Mouse (Mus musculus): ENCODE measurements around the gene Spata4.

- no peak for TF ChIP-seq POLR2A (IDR thresholded peaks at IDR 0.05; ENCODE audit: borderline replicate concordance, extremely low read depth, low read depth, low read length)
- TF ChIP-seq CTCF (IDR thresholded peaks at IDR 0.05; ENCODE audit: insufficient read depth, low read length) = no peak
Observed at GRCm38 (mm10) chr8:54610238-54610637, 9.7 kb downstream of the Spata4 start.
